Mouse (Mus musculus) olfactory bulb, adult 2 months (tissue): ENCODE results near the gene Dgkd. TPM values are rescaled to one million over a fixed set of nuclear protein-coding genes. Genes with fewer than 3 reads are reported as not detected.

Experiments used
- H3K27ac ChIP-seq: fragments of 200-500 bp; 2 replicates; pipeline ENCODE4 v1.5.1; 2012; ENCODE audit warnings: low read depth, low read length; ENCODE audit not compliant: insufficient read depth
- H3K4me1 ChIP-seq: fragments of 200-500 bp; 2 replicates; pipeline ENCODE4 v1.6.1; 2012; ENCODE audit warnings: low read length; ENCODE audit not compliant: control insufficient read depth, insufficient read depth
- H3K4me3 ChIP-seq: fragments of 200-500 bp; 2 replicates; pipeline ENCODE4 v1.5.1; 2012; ENCODE audit warnings: mild to moderate bottlenecking, low read depth, low read length, moderate library complexity; ENCODE audit not compliant: insufficient read depth
- CTCF ChIP-seq: fragments of 200-500 bp; IDR thresholded peaks from 2 replicates; pipeline ENCODE4 v1.5.1; 2012; ENCODE audit warnings: low read depth, mild to moderate bottlenecking, low read length, moderate library complexity; ENCODE audit not compliant: insufficient read depth
- POLR2A ChIP-seq: fragments of 200-500 bp; IDR thresholded peaks from 2 replicates; pipeline ENCODE4 v1.6.1; 2012; ENCODE audit warnings: mild to moderate bottlenecking, low read depth, low read length, moderate library complexity; ENCODE audit not compliant: insufficient read depth
- WGBS: fragments of 180-500 bp; shearing (Covaris S2); methylation state at CpG from one replicate; pipeline ENCODE4 v1.1.7; 2018; 5-methylcytosine and 5-hydroxymethylcytosine counted together
- polyA plus RNA-seq: library from polyadenylated mRNA; stranded (reverse); fragments of >200 nt; gene quantifications from 2 replicates; pipeline ENCODE4 v1.2.4, GENCODE M21; 2012; ENCODE audit warnings: low replicate concordance; ENCODE audit not compliant: missing spikeins, insufficient read depth, insufficient read length

The Dgkd gene
- polyA plus RNA-seq, result 128 and 379 TPM in 2 replicates

DNA sequence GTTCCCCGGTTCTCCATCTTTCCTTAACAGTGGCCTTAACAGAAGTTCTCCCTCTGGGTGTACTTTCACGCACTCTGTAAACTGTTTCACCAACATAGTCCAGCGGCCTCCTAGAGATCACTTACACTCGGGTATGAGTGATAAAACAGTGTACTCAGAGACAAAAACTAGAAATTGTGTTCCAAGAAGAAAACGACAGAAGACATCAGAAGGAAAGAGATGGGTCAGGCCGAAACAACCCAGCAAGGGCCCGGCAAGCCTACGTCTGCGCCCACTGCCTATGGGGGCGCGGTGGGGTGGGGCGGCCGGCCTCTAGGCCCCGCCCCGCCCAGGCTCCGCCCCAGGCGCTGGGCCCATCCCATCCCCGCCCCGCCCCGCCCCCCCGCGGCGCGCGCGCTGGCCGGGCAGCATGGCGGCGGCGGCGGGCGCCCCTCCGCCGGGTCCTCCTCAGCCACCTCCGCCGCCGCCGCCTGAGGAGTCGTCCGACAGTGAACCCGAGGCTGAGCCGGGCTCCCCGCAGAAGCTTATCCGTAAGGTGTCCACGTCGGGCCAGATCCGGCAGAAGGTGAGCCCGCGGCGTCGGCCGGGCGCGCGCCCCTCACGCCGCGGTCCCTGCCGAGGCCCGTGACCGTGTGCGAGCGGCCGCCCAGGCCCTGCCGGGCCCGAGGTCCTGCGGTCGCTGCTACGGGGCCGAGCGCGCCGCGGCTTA lies at the start of gene Dgkd:
Gene Dgkd (plus strand): TSS at position 396 of the 709 bp plus-strand sequence.
- WGBS, result under 1% methylated on average over 73 of the region's 74 CpGs
- H3K4me3 ChIP-seq, result peak within 1 kb of the TSS; percentile 91
- peak within 1 kb of the TSS; percentile 76 for H3K27ac ChIP-seq
- TF ChIP-seq POLR2A (peak; percentile 60; the same call in 1 of the 2 replicates), CTCF (no peak)
- H3K4me1 ChIP-seq, result peaks cover 20% of the 10 kb centered on the region

DNA sequence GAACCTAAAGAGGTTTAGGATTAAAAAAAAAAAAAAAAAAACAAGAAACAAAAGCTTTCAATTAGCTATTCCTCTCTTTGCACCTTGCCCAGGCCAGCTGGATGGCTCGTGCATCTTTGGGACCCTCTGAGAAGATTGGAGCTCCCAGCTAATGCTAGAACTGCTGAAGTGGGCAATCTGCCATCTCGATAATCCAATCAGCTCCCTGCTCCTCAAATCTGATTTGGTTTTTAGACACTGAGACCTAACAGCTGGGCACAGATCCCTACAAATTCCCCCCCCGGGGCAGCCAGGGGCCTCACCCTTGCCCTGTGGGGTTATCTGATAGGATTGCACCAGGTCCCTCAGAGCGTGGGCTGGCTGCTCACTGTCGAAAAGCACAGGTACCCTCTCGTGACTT lies 49.5 kb upstream of the Dgkd start, which contains the start of gene Sag:
Gene Sag (plus strand): TSS at position 105 of the 400 bp plus-strand sequence.
- no peak for TF ChIP-seq CTCF
- TF ChIP-seq POLR2A, result no peak
- H3K4me3 ChIP-seq, result no peak within 1 kb of the TSS
- no peak within 1 kb of the TSS for H3K27ac ChIP-seq
- H3K4me1 ChIP-seq, result no peaks in the 10 kb centered on the region
- WGBS, result 76% methylated on average over 6 of the region's 6 CpGs

DNA sequence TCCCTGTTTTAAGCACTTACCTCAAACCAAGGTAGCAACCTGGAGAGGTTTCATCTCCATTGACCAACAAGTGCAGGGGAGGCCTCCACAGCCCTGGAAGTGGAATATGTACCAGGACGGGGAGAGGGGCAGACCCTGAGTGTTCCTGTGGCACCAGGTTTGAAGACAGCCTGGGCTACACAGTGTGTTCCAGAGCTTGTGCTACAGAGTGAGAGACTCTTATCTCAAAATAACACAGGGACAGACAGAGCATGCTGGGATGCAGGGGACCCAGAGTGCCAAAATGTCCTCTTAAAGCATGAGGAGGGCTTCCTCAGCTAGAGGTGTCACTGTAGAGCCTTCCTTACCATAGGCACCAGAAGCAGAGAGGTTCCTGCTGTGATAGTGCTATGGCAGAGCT lies 45.3 kb upstream of the Dgkd start:
- TF ChIP-seq POLR2A (no peak), CTCF (no peak)
- Histone ChIP-seq H3K4me1 (peaks cover 8% of the 10 kb centered on the region), H3K27ac (no peak overlapping the region), H3K4me3 (no peak overlapping the region)
- WGBS, result 100% methylated on average over 1 of the region's 1 CpGs

DNA sequence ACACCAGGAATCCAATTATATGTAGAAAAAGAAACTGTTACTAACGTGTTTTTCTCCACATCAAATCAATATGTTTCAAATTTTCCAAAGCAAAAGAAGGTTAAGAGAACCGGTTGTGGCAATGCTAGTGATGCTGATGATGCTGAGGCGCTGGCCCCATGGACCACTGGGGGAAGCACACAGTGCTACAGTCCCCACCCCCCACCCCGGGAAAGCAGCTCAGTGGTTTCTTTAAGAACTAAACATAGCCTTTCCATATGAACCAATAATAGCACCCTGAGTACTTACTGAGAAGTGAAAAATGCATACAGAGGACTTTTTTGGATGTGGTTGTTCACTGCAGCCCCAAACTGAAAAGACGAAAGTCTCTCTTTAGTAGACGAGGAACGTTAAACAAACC lies 41.7 kb upstream of the Dgkd start:
- Histone ChIP-seq H3K27ac (peak overlapping the region; percentile 4; the same call in 1 of the 2 replicates), H3K4me3 (no peak overlapping the region), H3K4me1 (peaks cover 26% of the 10 kb centered on the region)
- WGBS, result 44% methylated on average over 7 of the region's 7 CpGs
- TF ChIP-seq CTCF, result no peak
- no peak for TF ChIP-seq POLR2A

DNA sequence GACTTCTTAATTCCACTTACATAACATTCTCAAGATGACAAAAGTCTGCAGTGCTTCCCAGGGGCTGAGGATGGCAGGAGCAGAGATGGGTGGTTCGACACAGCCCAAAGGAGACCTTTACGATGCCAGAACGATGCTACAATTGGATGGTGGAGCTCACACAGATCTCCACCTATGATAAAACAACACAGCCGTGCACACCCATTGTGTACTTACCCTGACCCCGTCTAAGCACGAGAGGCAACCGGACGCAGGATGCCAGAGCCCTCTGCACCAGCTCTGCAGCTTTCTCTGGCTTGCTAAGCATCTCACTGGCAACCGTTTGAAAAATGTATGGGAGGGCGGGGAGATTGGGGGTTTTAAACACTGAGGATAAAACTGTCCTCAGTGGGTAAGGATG lies 41.0 kb upstream of the Dgkd start:
- H3K4me3 ChIP-seq, result no peak overlapping the region
- TF ChIP-seq POLR2A (no peak), CTCF (no peak)
- peaks cover 26% of the 10 kb centered on the region for H3K4me1 ChIP-seq
- WGBS, result 47% methylated on average over 10 of the region's 10 CpGs
- H3K27ac ChIP-seq, result peak overlapping the region; percentile 81

DNA sequence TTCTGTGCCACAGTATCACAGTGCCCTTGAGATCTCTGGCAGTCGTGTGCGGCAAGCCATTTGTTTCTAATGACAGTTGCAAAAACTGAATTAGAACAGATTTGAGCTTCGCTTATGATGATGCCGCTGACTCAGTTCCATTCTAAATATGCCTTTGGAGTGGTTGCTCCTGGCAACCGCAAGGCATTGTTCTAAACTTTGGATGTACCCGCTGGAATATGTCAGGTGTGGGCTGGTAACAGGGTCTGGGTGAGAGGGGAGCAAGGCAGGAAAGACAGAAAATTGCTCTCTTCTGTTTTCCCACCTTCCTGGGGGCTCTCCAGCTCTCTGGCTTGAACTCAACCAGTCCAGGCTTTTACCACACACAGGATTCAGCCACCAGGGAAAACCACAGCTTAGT lies 39.9 kb upstream of the Dgkd start:
- Histone ChIP-seq H3K4me1 (peaks cover 26% of the 10 kb centered on the region), H3K4me3 (no peak overlapping the region), H3K27ac (peak overlapping the region; percentile 81)
- 23% methylated on average over 6 of the region's 6 CpGs for WGBS
- no peak for TF ChIP-seq POLR2A
- no peak for TF ChIP-seq CTCF

DNA sequence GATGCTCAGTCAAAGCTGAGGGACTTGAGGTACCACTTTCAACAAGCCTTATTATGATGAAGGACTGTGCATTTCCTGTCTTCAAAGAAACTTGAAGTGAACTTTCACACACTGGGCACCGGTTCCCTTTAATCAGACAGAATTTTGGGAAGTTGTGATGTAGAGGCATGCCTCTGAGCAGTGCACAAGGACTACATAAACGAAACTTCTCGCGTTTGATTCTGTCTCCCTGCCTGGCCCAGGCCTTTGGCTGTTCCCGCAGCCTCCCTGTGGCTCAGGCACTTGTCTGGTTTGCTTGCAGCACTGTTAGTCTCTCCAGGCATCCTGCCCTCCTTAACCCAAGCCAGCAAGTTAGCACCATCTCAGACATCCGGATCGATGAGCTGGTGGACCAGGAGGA lies 39.4 kb upstream of the Dgkd start:
- 33% methylated on average over 7 of the region's 7 CpGs for WGBS
- no peak for TF ChIP-seq CTCF
- no peak for TF ChIP-seq POLR2A
- Histone ChIP-seq H3K4me3 (no peak overlapping the region), H3K27ac (peak overlapping the region; percentile 68), H3K4me1 (peaks cover 26% of the 10 kb centered on the region)

DNA sequence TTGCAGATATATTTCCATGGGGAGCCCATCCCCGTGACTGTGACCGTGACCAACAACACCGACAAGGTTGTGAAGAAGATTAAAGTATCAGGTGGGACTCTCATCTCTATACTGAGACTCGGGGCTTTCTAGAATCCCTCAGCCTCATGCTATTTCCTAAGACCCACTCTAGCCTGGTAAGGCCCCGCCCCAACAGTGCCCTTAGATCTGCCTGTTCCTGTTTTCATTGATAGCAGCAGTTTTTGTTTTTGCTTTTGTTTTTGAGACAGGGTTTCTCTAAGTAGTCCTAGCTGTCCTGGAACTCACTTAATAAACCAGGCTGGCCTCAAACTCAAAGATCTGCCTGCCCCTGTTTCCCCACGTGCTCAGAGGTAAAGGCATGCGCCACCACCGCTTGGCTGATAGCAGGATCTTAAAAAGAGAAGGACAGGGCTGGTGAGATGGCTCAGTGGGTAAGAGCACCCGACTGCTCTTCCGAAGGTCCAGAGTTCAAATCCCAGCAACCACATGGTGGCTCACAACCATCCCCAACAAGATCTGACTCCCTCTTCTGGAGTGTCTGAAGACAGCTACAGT lies 28.6 kb upstream of the Dgkd start:
- TF ChIP-seq POLR2A (no peak), CTCF (no peak)
- H3K4me3 ChIP-seq, result no peak overlapping the region
- H3K4me1 ChIP-seq, result peaks cover 4% of the 10 kb centered on the region
- 91% methylated on average over 10 of the region's 10 CpGs for WGBS
- H3K27ac ChIP-seq, result no peak overlapping the region

DNA sequence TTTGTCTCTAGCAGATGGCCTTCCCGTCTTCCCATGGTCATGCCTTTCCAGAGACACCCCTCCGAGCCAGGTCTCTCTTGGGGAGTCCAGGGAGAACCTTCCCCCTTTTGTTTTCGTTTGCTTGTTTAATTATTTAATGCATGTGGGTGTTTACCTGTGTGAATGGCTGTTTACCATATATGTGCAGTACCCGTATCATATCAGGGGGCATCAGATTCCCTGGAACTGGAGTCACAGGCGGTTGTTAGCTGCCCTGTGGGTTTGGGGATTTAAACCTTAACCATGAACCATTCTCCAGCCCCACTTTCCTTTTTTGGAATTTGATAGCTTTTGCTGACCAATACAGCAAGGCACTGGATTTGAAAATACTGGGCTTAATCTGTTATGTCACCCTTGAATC lies 27.8 kb upstream of the Dgkd start:
- no peak overlapping the region for H3K4me3 ChIP-seq
- no peak for TF ChIP-seq CTCF
- no peak for TF ChIP-seq POLR2A

More for the DNA sequence above, 27.8 kb upstream of the Dgkd start:
- 93% methylated on average over 5 of the region's 5 CpGs for WGBS
- Histone ChIP-seq H3K4me1 (peaks cover 4% of the 10 kb centered on the region), H3K27ac (no peak overlapping the region)
